Mouse (Mus musculus) testis, postnatal 14 days (tissue): ENCODE measurements around the gene Pfkfb4.

ENCODE experiments used
- DNase-seq: peaks from one replicate; pipeline ENCODE4 v3.0.0; 2021; ENCODE audit warnings: low spot score

Pfkfb4 gene

DNA sequence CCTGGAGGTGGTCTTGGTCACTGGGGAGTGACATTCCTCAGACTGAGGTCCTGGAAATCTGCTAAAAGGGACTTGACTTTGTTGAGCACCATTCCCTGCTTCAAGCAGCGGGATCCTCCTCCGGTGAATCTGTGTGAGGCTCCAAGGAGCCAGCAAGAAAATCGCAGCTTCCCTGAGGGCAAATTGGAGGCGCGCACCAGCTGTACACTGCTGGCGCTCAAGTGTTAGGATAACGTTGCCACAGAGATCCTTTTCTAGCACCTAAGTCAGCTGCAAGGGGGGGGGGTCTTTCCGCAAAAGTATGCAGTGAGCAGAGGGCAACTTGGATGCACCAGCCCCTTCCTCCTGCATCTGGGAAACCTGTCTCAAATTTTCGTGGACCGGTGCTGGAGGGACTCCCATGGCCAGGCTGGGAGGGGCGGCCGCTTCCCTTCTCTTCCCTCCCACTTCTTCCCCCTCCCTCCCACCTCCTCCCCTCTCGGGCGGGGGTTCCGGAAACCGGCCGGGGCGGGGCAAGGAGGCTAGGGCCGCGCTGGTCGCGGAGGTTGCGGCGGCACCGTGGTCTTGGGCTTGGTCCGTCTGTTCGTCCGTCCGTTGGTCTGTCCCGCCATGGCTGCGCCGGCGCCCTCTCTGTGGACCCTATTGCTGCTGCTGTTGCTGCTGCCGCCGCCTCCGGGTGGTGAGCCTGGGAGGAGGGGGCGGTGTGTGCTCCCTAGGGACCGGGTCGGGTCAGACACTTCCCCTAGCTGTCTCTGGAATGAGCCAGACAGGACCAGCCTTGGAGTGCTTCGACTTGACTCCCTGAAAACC, 46.7 kb downstream of the Pfkfb4 start, which contains the start of gene Shisa5:
TSS of gene Shisa5 (plus strand) at position 480 of the 810 bp plus-strand sequence.
- DNase-seq: no peak

- DNase-seq: no peak
Measured at GRCm38 (mm10) chr9:109038901-109039364, 47.4 kb downstream of the Pfkfb4 start.

DNA sequence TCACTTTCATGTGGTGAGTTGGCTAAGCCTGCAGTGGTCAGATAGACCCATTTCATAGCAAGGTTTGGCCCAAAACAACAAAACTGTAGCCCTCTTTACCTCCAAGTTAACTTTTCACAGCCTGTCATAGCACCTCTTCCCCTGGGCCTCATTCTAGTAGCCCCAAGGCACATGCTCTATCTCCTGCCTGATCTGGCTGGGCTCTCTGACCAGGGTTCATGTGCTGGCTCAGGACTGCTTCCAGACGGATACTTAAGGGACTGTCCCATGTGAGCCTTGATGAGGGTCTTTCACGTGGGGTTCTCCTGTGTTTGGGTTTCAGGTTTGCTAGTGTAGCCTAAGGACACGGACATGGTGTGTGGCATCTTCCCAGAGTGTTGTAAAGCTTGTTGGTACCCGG, 48.1 kb downstream of the Pfkfb4 start:
- no peak for DNase-seq

DNA sequence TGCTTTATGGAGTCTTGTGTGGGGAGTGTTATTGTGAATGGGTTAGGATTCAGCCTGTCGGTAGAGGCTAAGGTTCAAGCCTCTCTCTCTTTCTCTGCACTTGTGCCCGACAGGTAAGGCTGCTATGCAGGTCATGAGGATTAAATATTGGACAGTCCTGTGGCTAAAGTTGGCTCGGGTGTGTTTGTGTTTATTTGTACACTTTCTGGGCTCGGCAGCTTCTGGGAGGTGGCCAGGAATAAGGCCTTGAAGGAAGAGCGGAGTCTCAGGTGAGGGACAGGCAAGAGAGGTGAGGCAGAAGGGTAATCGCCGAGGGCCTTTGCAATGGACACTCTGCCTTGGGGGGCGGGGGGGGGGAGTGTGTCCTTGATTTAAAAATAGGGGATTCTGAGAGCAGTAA, 48.6 kb downstream of the Pfkfb4 start:
- DNase-seq: no peak

GRCm38 (mm10) chr9:109040906-109041305, 49.3 kb downstream of the Pfkfb4 start:
- no peak for DNase-seq

DNA sequence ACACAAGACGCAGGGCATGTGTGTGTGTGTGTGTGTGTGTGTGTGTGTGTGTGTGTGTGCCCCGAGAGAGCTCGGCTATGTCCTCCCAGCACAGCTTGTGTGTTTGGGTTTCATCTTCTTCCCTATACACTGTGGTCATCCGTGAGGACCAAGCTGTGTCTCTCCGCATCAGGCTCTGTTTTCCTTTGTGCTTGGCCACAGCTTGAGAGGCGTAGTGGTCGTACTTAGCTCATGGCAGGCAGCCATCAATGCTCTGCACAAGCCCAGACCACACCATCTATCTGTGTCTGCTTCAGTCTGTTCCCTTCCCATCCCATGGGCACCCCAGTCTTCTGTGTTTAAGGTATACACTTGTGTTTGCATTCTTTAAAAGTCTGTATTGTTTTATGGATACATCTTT, 49.8 kb downstream of the Pfkfb4 start:
- DNase-seq: no peak

DNA sequence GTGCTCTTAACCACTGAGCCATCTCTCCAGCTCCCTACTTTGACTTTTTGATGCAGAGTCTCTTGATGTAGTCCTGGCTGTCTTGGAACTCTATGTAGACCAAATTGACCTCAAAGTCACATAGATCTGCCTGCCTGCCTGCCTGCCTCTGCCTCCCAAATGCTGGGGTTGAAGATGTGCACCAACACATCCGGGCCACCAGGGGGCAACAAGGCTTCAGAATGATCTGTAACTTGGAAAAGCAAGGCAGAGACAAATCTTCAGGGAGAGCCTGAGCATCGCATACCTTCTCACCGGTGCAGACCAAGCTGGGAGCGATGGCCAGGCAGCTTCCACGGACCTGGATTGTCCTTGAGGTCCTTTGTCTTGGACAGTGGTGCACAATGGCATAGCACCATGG, 54.7 kb downstream of the Pfkfb4 start:
- no peak for DNase-seq

- no peak for DNase-seq
Measured at GRCm38 (mm10) chr9:109049316-109049715, 57.7 kb downstream of the Pfkfb4 start.

GRCm38 (mm10) chr9:109049996-109050673, 58.6 kb downstream of the Pfkfb4 start:
- DNase-seq: no peak

- DNase-seq: no peak
Measured at GRCm38 (mm10) chr9:109050674-109050997, 59.1 kb downstream of the Pfkfb4 start.

GRCm38 (mm10) chr9:109051011-109051501, 59.5 kb downstream of the Pfkfb4 start:
- no peak for DNase-seq

GRCm38 (mm10) chr9:109051651-109052489, 60.3 kb downstream of the Pfkfb4 start:
- no peak for DNase-seq

DNA sequence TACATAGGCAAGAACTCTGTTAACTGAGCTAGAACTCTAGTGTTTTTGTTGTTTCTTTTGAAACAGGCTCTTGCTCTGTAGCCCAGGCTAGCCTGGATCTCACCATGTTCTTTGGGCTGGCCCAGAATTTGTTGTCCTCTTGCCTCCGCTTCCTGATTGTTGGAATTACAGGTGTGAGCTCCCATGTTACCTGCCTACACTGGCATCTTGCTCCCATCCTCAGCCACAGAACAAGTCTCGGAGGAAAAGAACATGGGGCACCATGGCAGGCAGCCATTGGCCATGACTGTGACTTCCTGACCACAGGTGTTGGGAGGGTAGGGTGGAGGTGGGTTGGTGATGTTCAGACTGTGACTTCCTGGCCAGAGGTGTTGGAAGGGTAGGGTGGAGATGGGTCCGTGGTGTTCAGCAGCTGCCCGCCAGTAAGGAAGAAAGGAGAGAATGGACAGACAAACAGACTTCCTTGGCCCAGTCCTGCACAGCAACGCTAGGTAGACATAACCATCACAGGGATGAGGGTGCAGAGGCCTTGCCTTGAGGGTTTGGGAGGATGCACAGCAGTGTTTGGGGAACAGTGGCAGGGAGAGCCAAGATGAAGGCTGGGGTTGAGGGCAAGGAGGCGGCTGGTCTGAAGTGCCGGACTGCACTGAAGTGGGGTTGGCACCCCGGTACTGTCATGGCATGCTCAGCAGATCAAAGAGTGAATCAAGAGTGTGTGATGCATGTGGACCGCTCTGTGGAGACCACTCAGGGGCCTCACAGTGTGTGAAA, 61.1 kb downstream of the Pfkfb4 start:
- no peak for DNase-seq

DNA sequence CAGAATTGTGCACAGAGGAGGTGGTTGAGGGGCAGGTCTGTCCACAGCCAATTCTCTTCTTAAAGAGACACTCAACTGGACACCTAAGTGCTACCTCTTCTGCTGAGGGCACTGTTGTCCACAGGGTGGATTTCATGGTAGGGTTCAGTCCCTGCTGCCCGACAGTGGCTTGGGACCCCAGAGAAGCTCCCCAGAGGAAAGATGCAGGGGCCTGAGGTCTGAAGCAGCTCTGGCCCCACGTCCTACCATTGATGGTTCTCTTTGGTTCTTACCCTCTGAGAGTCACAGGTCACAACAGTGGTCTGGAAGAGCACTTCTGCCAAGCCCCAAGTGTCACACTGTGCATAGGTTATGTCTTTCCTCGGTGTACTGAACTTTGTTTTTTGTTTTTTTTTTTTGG, 61.8 kb downstream of the Pfkfb4 start:
- DNase-seq: no peak

DNA sequence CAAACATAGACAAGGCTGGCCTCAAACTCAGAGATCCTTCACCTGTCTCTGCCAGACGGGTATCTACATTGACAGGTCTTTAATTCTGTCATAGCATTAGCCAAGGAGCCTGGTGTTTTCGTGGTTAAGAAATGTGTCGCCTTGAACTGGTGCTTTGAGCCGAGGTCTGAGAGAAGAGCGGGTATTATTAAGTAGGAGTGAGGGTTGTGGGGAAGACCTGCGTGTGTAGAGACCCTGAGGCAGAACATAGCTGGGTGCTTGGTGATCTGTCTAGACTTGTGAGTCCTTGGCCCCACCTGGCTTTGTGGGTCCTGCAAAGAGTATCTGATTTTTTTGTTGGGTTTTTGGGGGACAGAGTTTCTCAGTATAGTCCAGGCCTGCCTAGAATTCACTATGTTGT, 62.3 kb downstream of the Pfkfb4 start:
- no peak for DNase-seq

DNA sequence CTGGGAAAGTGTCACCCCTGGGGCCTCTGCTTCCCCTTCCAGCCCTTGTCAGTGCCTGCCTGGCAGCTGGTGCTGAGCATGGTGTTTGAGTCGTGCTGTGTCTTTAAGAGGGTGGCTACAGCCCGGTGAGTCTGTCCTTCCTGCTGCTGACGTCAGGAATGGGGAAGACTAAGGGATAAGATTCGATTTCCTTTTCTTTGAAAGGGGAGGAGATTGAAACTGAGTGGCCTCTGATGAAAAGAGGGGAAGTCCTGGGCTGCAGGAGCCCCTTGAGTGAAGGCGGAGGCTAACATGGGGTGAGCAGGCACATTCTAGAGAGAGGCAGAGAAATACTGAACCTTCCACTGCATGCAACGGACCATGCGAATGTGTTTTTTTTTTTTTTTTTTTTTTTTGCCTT, 63.1 kb downstream of the Pfkfb4 start:
- DNase-seq: peak; percentile 52

DNA sequence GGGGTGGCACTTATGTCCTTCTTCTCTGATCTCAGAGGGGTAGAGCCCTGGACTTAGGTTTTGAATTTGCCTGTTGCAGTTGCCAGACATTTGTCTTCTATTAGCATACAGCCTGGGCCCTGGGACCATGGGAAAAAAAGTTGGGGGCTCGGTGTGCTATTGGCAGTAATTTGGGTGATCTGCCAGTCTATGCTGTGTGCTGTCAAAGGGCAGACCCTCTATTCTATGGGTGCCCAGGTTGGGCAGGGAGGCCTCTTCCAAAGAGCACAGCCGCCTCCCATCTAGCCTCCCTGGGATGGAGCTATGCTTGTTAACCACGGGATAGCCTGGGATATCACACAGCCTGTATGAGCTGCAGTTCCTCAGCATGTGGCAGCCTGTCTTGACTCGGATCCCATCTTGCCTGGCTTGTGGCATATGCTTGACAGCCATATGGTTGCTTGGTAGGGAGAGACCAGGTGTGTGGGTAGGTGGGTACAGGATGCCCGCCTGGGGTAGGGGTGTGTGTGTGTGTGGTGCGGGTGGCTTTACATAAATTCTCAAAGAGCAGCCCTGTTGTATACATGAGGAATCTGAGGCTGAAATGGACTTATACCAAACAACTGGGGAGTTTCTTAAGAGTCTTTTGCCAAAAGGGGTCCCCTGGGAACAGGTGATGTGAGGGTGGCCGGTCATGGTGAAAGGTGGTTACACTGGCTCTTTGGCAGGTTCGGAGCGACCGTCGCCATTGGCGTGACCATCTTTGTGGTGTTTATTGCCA, 63.9 kb downstream of the Pfkfb4 start:
- no peak for DNase-seq

GRCm38 (mm10) chr9:109056081-109056690, 64.6 kb downstream of the Pfkfb4 start:
- DNase-seq: no peak

DNA sequence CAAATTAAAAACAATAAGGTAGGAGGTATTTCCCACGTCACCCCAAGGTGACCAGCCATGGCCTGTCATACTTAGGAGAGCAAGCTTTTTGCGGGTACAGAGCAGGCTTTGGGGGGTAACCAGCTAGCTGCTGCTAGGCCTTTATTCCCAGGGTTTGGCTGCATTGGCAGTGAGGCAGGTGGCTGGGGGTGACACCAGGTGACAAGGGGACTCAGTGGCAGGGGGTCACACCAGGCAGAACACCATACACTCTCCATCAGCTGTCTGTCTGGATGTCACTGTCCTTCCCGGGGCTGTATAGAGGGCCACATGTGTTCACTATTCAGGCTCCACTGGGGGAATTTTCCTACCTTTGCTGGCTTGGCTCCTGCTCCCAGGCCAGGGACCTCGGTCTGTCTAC, 65.3 kb downstream of the Pfkfb4 start:
- DNase-seq: no peak

GRCm38 (mm10) chr9:109057543-109057942, 66.0 kb downstream of the Pfkfb4 start:
- DNase-seq: no peak
